19 mouse cellular contexts compared by ENCODE assay signal in genomic region chr15:97878696-97879328, GRCm38 (mm10). TPM values are rescaled to one million over a fixed set of nuclear protein-coding genes. Genes with fewer than 3 reads are reported as not detected.
DNase-seq lines count a peak whose midpoint lies in the region; TF ChIP-seq lines count a peak whose summit lies in the region.
"Had no signal": no experiment of that assay in that cellular context is flagged by ENCODE, and none has a peak within 500 bp of the region (broad histone marks: within the 10 kb centered on the region; RNA-seq: fewer than 3 reads in every experiment).

No protein-coding gene starts in this region.

- no peak overlapping the region for H3K4me3 ChIP-seq in gastrocnemius, adult 2 months
- H3K4me3 ChIP-seq: forebrain, embryonic 15.5 days; hindbrain, embryonic 15.5 days; kidney, embryonic 15.5 days; neural tube, embryonic 15.5 days had no signal

- H3K27ac ChIP-seq in gastrocnemius, adult 2 months = no peak overlapping the region
- H3K27ac ChIP-seq: forebrain, embryonic 15.5 days; hindbrain, embryonic 15.5 days; kidney, embryonic 15.5 days; neural tube, embryonic 15.5 days had no signal

- no peak for TF ChIP-seq CTCF in gastrocnemius, adult 2 months (IDR thresholded peaks at IDR 0.05)

- DNase-seq in gastrocnemius, adult 2 months = peak; percentile 47
- DNase-seq in gastrocnemius, postnatal 10 days = no peak
- DNase-seq in retina, postnatal 1 day = peak; percentile 18
- no peak for DNase-seq in retina, embryonic 14.5 days (ENCODE audit: low spot score)
- DNase-seq in heart, postnatal 4 days = peak; percentile 25
- no peak for DNase-seq in MN1 (ENCODE audit: low spot score)
- no peak for DNase-seq in layer of hippocampus, adult 11-12 months (ENCODE audit: low spot score)
- no peak for DNase-seq in cerebellum, adult 8-10 months
- DNase-seq: B cell, adult 2 months; cerebellum, adult 11 months; gastrocnemius, postnatal 36 days; lung, embryonic 14.5 days; right cerebral cortex, adult 18-20 months; thymus, postnatal 36 days had no signal

- intact Hi-C loops in gastrocnemius, adult 2 months (cut with DNase I) = no loop called here

RNA-seq across cellular contexts. Expression of gene Vdr, which starts 31.6 kb away (rescaled TPM):
- total RNA-seq in gastrocnemius, adult 2 months (2021) = under 1 TPM in 1 of 2 experiments, not detected in 1; 0.14 TPM
- 1 to 10 TPM in 1 of 2 experiments, under 1 TPM in 1; 0.40 to 2.8 TPM for total RNA-seq in gastrocnemius, postnatal 10 days (2021)
- total RNA-seq in heart, postnatal 4 days (2021) = 1 to 10 TPM; 2.8 to 3.0 TPM
- total RNA-seq: monocyte, adult 5-6 weeks had no signal

RNA-seq across cellular contexts. Expression of gene Hdac7, which starts 34.5 kb away (rescaled TPM):
- 10 to 100 TPM; 10.2 to 11.6 TPM for total RNA-seq in gastrocnemius, adult 2 months (2021)
- total RNA-seq in gastrocnemius, postnatal 10 days (2021) = 10 to 100 TPM; 24.5 to 40.3 TPM
- total RNA-seq in heart, postnatal 4 days (2021) = 10 to 100 TPM; 51.6 to 52.0 TPM

Comparison
In these comparisons a context has a peak if more than half of its experiments do, and no peak if none do; other contexts are left out.
1. DNase-seq: peak in gastrocnemius, adult 2 months (single experiment), retina, postnatal 1 day (single experiment) and heart, postnatal 4 days (single experiment); none in gastrocnemius, postnatal 10 days (single experiment), retina, embryonic 14.5 days (single experiment), MN1 (single experiment), layer of hippocampus, adult 11-12 months (single experiment) and cerebellum, adult 8-10 months (single experiment).